Mouse (Mus musculus) NIH3T3 (cell line): ENCODE measurements around the gene Gm20823.
"Not testable (repeated sequence)": the region's sequence is repeated elsewhere in the genome, so short reads cannot be mapped to it uniquely, and the experiment has no call there.

Experiments used
- DNase-seq: peaks from one replicate; pipeline ENCODE4 v3.0.0-alpha.2; 2012; ENCODE audit warnings: low read depth

Gm20823 gene

GRCm38 (mm10) chrY:62464745-62465144 lies at the start of gene Gm20823:
Gene Gm20823, minus strand, starts transcription at chrY:62464845.
- not testable (repeated sequence) for DNase-seq
